Mouse (Mus musculus): ENCODE results near the gene Trim63.
"Not testable (repeated sequence)": the region's sequence is repeated elsewhere in the genome, so short reads cannot be mapped to it uniquely, and the experiment has no call there.

Trim63 gene

GRCm38 (mm10) chr4:134341231-134341630, 26.3 kb downstream of the Trim63 start:
- not testable (repeated sequence) for DNase-seq (ENCODE audit: low spot score in 2 of 2)

DNA sequence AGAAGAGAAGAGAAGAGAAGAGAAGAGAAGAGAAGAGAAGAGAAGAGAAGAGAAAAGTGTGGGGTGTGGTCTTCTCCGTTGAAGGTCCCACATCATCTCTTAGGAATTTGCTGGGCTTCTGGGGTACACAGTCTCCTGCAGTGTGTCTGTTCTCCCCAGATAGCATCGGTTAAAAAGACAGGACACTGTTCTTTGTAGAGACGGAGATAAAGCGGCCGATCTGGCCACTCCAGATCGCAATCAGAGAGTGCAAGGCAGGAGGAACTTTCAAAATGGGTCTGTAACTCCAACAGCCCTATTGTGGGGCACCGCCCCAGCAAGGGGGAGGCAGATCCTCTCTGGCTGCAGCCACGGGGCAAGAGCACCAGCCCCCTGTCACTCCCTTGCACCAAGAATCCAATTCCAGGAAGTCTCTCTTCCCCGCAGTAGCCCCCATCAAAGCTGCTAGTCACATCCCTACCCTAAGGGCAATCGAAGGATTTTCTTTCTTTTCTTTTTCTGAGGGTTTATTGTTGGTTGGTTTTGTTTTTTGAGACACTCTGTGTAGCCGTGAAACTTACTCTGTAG, 27.4 kb downstream of the Trim63 start:
- no peak for DNase-seq (ENCODE audit: low spot score in 2 of 2)

DNA sequence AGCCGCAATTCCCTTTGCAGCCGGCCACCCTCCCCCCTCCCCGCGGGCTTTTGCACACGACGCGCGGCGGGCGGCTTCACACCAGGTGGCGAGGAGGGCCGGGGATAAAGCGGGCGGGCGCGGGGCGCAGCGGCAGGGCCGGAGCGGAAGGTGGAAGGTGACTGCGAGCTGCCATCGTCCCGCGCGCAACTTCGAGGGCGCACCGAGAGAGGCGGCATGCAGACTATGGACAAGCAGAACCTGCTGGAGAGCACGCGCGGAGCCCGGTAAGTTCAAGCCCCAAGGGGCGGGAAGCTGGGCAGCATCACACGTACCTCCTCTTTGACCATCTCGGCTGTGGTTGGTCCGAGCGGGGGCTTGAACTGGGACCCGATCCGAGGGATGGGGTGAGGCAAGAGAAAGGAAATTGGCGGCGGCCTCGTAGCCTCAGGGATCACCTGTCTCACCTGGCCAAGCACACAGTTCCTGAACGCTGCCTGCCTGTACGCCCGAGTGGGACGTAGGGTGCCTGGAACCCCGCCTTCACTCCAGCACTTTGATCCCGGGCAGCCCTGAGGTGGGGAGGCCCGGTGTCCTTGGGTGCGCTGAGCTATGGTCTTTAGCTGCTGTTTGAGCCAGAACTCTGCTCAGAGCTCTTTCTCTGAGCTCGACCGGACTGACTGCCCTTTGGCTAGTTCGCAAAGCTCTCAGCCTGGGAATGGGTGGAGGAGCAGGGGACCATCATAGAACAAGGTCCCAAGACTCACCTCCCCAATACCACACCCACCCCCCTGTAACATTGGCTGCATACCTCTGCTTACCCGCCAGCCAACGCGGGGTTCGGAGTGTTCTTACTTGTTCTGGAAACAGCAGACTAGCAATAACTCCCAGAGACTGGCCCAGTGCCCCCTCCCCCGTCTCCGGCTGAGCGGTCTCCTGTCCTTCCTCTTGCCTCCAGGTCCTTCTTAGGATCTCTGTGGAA, 28.4 kb downstream of the Trim63 start, which contains the start of gene Slc30a2:
Gene Slc30a2, plus strand, starts transcription at position 111 of the 961 bp plus-strand sequence.
- no peak for DNase-seq (ENCODE audit: low spot score in 2 of 2)

DNA sequence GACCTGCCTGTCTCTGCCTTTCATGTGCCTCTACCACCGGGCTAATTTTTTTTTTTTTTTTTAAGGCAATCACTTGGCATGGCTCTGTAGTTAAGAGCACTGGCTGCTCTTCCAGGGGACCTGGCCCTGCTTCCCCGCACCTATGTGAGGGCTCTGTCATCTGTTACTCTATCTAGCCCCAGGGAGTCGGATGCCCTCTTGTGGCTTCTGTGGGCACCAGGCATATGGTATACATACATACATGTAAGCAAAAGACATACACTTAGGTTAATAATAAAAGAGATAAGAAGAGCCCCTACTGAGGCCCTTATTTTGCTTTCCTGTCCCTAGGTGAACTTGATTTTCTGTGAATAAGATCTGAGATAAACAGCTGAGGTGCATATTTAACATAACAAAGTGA, 29.7 kb downstream of the Trim63 start:
- DNase-seq (ENCODE audit: low spot score in 2 of 2), result no peak

DNA sequence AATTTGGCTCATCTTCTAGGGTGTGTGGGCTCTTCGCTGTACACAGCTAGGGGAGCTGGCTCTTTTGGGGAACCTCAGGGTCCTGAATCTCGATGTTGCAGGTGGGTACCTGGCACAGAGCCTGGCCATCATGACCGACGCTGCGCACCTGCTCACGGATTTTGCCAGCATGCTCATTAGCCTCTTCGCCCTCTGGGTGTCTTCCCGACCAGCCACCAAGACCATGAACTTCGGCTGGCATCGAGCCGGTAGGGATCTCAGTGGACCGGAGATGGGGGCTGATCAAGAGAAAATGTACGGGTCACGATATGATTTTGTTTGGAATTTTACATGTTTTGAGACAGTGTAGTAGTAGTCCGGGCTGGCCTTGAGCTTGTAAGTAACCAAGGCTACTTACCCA, 30.9 kb downstream of the Trim63 start:
- DNase-seq (ENCODE audit: low spot score in 2 of 2), result no peak

DNA sequence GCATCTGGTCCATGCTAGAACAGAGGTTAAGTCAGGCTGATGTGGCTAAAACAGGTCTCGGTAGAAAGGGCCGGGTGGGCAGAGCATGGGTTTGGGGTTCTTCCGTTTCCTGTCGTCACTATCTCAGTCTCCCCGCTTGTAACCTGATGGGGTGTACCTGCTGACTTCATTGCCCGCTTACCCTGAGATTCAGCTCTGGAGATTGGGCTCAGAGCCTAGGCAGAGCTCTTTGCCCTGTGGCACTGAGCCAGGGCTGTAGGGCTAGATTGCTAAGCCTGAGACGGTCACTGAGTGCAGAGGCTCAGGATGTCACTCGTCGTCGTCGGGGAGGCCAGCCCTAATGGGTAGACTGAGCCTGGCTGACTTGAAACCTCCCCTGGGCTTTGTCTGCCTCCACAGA, 33.2 kb downstream of the Trim63 start:
- no peak for DNase-seq (ENCODE audit: low spot score in 2 of 2)

GRCm38 (mm10) chr4:134348545-134348944, 33.6 kb downstream of the Trim63 start:
- DNase-seq (ENCODE audit: low spot score in 2 of 2), result no peak

DNA sequence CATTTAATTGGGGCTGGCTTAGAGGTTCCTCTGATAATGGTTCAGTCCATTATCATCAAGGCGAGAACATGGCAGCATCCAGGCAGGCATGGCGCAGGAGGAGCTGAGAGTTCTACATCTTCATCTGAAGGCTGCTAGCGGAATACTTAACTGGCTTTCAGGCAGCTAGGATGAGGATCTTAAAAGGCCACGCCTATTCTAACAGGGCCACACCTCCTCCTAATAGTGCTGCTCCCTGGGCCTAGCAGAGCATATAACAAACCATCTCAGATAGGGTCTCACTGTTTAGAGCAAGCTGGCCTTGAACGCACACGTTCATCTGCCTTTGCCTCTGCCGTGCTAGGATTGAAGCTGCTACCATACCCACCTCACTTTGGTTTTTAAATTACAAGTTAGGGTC, 34.9 kb downstream of the Trim63 start:
- no peak for DNase-seq (ENCODE audit: low spot score in 2 of 2)

GRCm38 (mm10) chr4:134350641-134351040, 35.7 kb downstream of the Trim63 start:
- DNase-seq (ENCODE audit: low spot score in 2 of 2), result no peak

GRCm38 (mm10) chr4:134351329-134352260, 36.7 kb downstream of the Trim63 start:
- no peak for DNase-seq (ENCODE audit: low spot score in 2 of 2)

GRCm38 (mm10) chr4:134352261-134352707, 37.4 kb downstream of the Trim63 start:
- DNase-seq (ENCODE audit: low spot score in 2 of 2), result no peak

DNA sequence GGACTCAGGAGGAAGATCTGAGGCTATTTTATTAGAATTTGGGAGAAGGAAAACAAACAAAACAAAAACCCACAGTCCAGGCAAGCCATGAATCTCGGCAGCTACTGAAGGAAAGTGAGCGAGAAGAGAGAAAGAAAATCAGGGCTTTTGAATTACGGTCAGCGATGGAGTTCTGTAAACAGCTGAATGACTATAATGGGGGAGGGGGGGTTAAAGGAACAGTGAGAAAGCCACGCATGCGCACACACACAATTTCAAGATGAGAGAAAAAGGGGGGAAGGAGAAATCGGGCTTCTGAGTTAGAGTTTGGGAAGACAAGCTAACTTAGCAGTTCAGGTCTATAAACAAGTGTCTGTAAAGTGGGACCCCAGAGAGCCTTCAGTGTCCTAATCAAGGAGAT, 38.0 kb downstream of the Trim63 start:
- no peak for DNase-seq (ENCODE audit: low spot score in 2 of 2)

GRCm38 (mm10) chr4:134353527-134354409, 38.8 kb downstream of the Trim63 start:
- DNase-seq (ENCODE audit: low spot score in 2 of 2), result no peak

DNA sequence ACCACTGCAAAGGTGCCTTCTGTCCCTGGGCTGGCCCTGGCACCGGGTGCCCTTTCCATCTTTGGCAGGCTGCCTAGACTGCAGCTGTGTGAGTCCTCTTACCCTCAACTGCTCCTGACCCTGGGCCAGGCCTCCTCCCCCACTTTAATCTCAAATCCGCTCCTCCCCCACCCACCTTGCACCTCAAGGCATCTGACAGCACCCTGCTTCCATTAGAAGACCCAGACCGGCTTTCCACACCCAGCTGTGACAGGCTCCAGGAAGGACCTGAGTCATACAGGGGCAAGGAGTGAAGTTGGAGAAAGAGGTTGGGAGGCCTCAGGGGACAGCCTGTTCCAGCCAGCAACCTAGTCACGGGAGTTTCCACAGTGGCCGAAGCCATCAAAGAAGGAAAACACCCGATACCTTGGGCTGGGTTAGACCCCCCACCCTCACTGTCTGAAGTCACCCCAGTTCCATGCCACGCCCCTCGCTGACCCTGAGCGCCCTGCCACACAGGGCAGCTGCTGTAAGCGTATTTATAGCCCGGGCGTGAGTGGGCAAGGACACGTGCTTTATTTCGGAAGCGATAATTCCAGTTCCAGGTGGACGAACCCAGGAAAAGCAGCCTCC, 41.0 kb downstream of the Trim63 start:
- DNase-seq (ENCODE audit: low spot score in 2 of 2), result no peak

GRCm38 (mm10) chr4:134356591-134357460, 41.9 kb downstream of the Trim63 start:
- DNase-seq (ENCODE audit: low spot score in 2 of 2), result peak; percentile 83 to 84

GRCm38 (mm10) chr4:134357461-134357771, 42.5 kb downstream of the Trim63 start:
- no peak for DNase-seq (ENCODE audit: low spot score in 2 of 2)

- DNase-seq (ENCODE audit: low spot score in 2 of 2), result no peak
Measured at GRCm38 (mm10) chr4:134359649-134360048, 44.7 kb downstream of the Trim63 start.

DNA sequence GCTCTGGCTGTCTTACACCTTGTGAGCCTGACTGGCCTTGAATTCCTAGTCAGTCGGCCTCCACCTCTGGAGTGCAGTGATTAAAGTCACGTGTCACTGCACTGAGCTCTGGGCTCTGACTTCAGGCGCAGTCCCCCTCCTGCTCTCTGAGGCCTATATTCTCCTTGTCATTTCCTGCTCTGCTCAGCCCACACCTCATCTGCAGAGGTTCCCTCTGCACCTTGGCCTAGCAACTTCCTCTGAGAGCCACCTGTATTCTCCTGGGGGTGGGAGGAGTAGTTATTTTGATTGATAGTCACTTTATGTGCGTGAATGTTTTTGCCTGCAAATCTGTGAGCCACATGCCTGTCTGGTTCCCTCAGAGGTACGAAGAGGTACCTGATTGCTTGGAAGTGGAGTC, 46.3 kb downstream of the Trim63 start:
- DNase-seq (ENCODE audit: low spot score in 2 of 2), result no peak

DNA sequence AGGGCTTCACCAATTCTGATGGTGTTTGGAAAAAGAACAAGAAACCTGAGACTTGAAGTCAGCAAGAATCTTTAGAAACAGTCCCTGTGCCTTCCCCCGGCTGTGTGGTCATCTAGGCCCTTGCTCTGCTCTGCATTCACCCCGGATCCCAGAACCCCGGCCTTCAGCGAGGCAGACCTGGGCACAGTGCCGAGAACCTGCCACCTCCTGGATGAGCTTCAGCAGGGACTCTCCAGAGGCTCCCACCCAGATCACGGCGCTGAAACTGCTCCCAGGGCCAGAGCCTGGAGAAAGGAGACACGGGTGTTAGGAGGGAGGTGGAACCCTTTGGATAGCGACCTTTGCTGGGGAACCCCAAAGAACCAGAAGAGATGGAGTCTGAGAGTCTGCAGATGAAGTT, 47.2 kb downstream of the Trim63 start:
- no peak for DNase-seq (ENCODE audit: low spot score in 2 of 2)

- no peak for DNase-seq (ENCODE audit: low spot score in 2 of 2)
Measured at GRCm38 (mm10) chr4:134362586-134362985, 47.7 kb downstream of the Trim63 start.
